Mouse (Mus musculus) c-Kit-positive CD71-negative TER-119-negative erythroid progenitor cells, embryonic 14.5 days (primary cell): ENCODE data around the gene Kdr.
A peak's percentile ranks its signal among the peaks of the same experiment; 100 is the strongest.
"Not testable (repeated sequence)": the region's sequence is repeated elsewhere in the genome, so short reads cannot be mapped to it uniquely, and the experiment has no call there.

ENCODE experiments used
- DNase-seq: peaks from one replicate; pipeline ENCODE4 v3.0.0-alpha.2; 2013; ENCODE audit warnings: low read depth

The Kdr gene

DNA sequence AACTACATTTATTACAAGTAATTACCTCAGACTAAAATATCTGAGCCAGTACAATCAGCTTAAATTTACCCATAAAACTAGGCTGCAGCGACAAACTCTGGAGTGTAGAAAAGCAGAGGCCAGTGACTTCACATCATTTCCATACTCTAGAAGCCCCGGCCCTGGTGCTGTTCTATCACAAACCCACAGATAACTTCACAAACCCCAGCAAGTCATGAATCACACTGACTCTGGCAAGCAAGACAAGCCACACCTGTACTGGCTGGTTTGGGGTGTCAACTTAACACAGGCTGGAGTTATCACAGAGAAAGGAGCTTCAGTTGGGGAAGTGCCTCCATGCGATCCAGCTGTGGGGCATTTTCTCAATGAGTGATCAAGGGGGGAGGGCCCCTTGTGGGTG, 18.4 kb downstream of the Kdr start:
- no peak for DNase-seq

DNA sequence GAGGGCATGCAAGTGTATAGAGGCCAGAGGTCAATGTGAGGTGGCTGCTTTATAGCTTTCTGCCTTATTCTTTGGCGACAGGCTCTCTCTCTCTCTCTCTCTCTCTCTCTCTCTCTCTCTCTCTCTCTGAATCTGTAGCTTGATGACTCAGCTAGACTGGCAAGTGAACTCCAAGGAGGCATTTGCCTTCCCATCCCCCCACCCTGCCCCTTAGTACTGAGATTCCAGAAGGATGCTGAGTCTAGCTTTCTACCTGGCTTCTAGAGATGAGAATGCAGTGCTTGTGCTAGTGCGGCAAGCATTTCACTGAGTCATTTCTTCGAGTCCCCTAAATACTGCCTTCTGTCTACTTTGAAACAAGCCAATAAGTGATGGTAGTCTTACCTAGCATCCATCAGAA, 21.7 kb downstream of the Kdr start:
- DNase-seq = no peak

DNA sequence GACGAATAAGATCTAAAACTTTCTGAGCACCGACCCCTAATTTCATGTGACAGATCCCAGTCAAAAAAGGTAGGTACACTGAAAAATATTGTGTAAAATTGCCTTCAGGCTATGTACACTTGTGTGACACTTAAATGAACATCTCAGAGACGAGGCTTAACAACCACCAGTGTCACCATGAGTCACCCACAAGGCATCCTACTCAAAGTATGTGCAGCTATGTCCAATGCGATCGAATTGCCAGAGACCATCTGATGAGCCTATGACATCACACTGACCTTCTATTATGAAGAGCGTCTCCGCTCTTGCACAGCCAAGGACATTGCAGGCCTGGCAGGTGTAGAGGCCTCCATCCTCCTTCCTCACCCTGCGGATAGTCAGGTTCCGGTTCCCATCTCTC, 22.4 kb downstream of the Kdr start:
- no peak for DNase-seq

DNA sequence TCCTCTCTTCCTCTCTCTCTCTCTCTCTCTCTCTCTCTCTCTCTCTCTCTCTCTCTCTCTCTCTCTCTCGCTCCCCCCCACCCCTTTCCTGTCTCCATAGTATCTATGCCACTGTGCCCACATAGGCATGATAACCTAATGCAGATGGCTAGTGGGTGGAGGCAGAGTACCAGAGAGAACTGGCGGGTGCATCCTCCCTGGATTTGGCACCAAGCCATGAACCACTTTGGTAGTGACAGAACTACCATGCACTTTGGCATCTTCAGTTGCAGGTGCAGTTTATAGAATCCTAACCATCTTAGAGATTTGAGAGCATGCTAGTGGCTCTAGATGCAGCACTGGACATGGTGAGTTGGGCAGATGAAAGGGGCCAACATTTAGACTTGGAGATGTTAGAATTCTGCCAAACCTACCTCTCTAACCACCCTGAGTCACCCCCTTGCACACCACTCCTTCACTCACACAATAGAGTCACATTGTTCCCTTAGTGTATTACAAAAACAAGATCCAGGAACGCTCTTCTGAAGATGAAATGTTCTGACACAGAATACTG, 23.4 kb downstream of the Kdr start:
- DNase-seq = no peak

DNA sequence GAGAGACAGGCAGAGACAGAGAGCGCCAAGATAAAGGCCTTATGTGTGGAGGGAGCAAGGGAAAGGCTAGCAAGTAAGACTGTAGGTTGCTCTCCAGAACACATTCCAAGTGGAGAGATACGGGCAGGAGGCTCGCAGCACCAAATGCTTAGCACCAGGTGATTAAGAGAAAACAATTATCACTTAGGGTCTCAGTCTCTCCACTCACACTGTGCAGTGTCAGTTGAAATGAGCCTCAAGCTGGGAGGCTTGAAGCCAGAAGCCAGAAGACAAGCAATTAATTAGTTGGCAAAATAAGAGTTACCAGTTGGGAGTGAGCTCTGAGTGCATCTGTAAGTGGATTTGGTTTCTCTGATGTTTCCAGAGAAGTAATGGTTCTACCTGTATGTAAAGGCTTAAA, 24.0 kb downstream of the Kdr start:
- no peak for DNase-seq

DNA sequence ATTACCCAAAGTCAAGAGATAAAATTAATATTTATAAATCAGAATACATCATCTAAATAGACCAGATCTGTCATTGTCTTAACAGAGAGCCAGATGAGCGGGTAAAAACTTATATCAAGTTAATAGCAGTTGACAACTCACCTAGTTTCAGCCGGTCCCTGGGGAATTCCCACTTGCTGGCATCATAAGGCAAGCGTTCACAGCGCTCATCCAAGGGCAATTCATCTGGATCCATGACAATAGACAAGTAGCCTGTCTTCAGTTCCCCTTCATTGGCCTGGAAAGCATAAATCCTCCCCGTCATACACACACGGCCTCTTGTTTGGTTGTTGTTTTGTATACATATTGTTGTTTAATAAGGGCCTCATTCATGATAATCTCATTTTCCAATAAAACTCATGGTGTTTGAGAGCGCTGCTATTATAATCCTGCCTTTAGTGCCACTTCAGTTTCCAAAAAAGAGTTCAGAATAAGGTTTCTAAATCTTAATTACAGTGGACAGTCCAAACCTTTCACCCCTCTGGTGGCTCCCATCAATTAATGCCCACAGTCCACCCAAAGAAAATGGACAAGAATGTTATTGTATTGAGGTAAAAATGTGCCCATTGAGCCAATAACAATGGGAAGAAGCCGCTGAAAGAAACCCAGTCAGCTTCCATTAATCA, 26.0 kb downstream of the Kdr start:
- DNase-seq = no peak

DNA sequence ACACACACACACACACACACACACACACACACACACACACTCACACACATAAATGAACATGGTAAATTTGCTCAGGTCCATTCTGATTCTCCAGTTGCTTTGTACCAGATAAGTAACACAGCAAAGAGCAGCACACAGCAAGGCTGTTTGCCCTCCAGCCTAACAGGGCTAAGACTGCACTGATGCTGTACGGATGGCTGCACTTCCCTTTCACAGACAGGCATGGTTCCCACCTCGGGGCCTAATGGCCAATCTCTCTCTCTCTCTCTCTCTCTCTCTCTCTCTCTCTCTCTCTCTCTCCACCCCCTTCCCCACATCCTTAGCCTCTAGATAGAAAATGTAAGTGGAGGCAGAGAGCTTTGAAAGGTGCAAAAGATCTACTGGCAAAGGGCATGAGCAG, 27.4 kb downstream of the Kdr start:
- no peak for DNase-seq

DNA sequence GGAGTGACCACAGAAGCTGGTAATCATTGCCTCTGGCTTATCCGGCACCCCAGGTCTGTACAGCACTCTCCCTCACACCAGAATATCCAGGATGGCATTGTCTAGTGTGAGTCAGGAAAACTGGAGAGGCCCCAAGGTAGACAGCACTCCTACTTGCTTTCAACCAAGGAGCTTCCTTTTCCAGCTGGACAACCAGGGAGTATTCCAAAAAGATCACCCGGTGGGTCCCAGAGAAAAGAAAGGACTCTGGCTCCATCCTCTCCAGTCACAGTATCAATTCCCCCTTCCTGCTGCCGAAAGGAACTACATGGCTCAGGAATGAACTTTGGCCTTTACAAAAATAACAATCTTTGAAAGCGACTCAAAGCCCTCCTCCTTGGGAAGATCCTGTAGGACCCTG, 32.9 kb downstream of the Kdr start:
- no peak for DNase-seq

DNA sequence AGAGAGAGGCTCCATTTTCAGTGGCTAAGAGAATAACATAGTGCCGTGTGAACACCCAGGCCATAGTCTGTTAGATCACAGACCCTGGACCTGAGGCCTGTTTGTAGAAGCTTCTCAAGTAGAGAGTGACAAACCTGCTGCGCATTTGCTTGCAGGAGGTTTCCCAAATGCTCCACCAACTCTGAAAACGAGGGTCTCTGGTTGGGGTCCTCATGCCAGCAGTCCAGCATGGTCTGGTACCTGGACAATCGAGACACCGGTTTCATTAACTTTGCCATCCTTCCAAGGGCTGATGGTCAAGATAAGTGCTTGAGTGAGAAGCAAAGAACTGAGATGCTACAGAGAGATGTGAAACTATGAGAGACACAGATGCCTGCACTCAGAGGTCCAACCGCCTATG, 35.0 kb downstream of the Kdr start:
- DNase-seq = no peak

DNA sequence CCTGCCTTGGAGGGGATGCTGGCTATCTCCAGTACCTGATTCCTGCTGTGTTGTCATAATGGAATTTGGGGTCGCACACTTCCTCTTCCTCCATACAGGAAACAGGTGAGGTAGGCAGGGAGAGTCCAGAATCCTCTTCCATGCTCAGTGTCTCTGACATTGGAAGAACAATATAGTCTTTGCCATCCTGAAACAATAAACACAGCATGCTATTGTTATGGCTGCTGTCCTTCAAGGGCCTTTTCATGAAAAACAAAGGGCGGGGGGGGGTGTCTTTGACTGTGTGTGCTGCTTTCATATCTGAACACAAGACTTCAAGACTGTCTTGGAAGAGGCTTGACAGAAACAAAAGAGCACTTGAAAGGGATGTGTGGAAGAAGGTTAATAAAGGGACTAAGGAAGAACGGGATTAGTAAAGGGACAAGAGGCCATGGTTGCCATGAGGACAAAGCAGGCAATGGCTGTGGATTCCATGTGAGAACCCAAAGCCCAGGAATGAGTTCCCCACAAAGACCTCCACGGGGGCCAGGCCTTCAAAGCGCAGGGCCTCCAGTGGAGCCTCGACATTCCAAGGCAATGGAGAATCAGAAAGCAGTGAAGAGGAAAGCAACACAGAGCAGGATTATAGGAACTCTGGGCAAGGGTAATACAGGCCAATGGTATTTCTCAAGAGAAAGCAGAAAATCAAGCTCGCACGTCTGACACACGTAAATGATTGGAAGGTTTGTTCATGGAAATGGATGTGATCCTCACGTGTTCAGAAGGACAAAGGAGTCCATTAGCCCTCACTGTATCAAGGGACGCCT, 36.3 kb downstream of the Kdr start:
- no peak for DNase-seq

DNA sequence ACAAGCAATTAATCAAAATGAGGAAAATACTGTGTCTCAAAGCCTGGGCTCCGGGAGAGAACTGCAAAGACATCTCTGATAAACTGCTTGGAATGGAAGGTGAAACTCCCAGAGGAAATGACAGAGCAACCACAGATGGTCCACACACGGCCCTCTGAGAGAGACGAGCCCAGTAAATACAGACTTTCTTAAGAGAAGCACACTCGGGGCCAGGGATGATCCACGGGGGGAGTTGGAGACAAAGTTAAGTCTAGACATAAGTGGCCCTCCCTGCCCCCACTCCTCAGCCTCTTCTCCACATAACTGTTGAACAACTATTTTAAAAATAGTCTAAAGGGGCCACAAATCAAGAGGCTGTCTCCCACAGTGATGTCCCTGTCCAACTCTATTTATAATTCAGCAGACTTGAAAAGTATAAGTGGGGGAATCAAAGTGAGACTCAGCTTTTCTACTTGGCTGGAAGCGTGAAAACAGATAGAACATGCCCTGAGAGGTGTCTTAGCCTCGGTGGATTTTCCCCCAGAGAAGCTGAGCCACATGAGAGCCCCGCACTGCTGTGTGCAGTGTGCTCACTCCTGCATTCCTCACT, 39.0 kb downstream of the Kdr start:
- no peak for DNase-seq

DNA sequence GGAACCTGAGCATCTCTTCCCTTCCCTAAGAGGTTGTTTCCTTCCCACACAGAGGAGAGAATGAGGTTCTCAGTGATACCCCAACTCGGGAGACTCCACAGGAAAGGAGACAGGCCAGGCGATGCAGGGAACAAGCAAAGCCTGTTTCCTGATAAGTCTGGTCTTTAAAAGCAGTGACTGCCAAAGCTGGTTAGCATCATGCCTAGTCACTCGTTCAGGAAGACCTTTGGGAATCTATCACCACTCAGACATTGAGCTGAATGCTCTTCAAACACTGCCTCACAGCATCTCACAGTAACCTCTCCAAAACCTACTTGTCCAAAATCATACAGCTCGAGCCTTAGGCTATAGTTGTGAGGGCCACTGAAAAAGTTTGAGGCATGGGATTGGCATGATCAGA, 40.2 kb downstream of the Kdr start:
- no peak for DNase-seq

DNA sequence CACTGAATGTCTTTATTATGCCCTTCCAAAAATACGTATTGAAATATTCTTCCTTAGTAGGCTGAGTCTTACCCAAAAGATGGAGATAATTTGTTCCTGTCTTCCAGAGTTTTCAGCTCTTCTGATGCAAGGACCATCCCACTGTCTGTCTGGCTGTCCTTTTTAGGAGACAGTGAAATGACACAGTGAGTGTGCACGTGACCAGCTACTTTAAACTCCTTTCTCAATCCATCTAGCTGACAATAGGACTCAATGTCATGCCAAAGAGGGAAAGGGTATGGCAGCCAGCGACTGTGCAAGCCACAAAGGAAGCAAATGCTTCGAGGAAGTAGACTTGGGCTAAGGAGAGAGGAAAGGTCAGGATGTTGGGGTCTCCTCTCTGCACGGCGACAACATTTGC, 42.0 kb downstream of the Kdr start:
- DNase-seq = no peak

DNA sequence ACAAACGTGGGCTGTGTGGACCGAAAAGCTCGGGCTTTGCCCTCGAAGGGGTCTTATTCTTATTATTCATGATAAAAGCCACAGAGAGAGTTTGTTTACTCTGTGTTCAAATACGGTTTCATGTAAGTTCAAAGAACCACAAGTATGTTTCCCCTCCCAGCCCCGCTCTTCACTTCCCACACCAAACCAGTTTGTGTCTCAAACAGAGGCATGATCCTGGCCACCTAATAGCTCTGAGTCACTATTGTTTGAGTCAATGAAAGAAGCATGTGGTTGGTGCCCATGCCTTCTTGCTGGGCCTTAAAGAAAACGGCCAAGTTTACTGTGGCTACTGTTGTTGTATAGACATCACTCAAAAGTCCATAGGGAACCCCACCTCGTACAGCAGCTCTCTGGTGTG, 43.0 kb downstream of the Kdr start:
- DNase-seq = no peak

DNA sequence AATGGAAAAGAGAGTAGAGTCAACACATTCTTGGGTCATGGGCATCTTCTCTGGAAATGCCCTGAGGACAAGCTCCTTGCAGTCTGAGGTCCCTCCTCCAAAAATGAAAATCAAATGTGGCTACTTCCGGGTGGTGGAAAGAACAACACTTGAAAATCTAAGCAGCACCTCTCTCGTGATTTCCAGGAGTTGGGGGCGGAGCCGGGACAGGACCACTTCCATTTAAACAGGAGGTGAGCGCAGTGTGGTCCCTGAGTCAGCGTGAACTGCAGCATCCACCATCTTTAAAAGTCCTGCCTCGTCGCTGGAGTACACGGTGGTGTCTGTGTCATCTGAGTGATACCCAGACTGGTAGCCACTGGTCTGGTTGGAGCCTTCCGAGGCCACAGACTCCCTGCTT, 44.1 kb downstream of the Kdr start:
- DNase-seq = no peak

DNA sequence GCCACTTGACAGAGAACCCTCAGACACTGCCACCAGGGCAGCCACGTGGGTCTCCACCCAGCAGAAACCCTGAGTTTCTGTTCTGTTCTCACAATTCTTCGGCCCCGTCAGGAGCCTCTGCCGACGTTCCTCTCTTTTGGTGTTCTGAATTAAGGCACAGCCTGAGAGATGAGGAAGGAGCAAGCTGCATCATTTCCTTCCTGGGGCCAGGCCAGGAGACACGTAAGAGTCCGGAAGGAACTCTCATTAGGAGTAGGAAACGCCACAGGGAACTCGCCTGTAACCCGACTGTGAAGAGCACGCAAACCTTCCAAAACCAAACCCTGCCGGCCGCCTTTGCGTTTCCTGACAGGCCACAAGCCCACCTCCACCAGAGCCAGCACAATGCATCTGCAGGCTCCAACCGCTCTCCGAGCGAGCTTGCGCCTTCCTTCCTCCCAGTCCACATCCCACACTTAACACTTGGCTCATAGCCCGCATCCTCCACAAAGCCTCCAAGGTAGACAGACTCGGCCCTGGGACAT, 44.7 kb downstream of the Kdr start:
- peak; percentile 26 for DNase-seq

DNA sequence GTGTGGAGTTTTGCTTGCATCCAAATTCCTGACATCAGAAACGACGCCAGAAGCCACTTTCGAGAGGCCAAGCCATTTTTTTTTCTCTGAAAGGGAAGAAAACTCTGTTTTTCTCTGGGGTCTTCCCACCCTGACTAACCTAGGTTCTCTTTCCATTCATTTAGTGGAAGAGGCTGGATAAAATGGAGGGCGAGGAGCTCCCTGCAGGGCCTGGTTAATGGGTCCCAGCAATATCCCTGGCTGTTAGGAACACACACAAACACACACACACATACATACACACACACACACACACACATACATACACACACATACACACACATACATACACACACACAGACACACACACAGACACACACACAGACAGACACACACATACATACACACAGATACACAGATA, 46.8 kb downstream of the Kdr start:
- DNase-seq = not testable (repeated sequence)

DNA sequence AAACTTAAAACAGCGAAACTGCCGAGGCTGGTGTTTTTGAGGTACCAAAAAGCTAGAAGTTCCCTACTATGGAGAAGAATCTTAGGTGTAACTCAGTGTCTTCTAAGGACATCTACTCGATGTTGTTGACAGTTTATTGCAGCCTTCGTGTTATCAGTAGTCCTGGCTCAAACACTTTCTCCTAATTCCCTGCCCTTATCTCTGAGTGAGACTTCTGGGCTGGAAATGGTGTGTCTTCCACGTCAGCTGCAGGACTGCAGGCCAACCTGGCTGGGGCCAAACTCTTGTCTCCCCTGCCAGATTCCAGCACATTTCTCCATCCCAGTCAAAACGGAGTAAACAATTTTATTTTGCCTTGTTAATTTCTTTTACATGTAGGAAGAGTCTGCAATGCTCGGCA, 48.3 kb downstream of the Kdr start:
- DNase-seq = no peak

DNA sequence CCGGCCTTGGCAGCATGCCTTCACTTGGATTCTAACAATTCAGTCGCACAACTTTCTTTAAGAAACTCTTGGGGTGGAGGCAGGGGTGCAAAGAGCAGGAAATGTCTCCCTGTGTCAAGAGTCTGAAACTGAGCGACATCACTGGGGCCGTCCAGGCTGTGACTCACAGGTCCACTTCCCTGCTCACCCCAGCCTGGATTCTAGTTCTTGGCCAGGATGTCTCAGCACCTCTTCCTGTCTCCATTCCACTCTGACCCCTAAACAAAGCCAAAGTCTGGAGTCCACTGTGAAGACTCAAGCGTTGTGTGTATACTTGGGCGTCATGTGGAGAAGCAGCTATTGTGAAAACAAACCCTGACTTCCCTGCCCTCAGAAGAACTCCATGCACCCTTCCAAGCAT, 55.6 kb downstream of the Kdr start:
- no peak for DNase-seq

DNA sequence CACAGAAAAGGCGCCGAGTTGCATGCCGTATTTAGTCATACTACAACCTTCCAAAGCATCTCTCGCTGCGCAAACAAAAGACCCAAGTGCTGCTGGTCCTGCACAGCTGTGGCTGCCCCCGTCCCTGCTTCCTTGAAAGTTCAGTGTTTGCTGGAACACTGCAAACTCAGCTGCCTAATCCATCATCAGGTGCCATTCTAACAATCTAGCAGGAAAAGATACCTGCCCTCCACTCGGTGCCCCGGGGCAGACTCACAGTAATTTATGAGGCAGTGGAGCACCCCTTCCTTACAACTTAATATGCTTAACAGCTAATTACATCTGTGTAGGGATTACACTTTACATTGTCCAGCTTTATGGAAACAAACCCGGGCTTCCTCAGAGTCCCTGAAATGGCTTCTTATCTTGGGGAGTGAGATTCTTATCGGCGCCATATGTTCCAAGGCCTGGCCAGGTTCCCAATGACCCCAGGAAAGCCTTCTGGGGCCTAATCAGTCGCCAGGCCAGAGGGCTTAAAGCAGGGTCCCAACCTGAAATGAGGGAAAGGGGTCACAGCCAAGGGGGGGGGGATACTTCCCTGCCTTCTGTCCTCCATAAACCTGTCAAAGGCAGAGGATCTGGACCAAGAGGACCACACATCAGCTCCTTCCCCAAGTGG, 56.4 kb downstream of the Kdr start:
- no peak for DNase-seq

DNA sequence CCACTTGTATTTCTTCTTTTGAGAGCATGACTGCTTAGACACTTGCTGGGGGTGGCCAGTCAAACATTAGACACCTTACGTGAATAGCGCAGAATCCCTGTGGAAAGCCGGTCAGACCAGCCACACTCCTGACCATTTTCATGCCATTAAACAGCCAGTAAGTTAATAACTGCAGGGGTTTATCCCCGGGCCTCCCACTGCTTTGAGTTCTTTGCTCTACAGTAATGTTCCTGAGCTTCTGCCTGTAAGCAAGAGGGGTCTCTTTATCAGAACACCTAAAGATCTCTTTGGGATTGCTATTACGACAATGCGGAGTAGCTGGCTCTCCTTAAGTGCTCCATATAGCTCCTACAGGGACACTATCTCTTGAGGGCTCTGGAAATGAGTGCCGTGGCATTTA, 58.7 kb downstream of the Kdr start:
- no peak for DNase-seq

DNA sequence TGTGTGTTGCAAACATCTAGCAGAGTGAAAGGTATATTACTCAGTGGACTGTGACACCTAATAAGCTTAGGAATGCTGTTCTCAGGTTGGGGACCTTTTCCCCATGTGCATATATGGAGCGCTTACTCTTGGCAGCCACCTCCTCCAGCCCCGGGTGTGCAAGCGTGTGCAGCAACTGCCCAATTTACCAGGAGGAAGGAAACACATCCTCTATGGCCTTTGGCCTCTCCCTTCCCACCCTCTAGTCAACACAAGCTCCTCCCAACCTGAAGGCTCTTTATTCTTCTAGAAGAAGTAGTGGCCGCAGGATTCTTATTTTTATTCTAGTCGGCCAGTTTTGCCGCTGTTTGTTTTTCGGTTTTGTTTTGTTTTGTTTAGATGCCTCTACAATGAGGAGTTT, 60.1 kb downstream of the Kdr start:
- DNase-seq = no peak

DNA sequence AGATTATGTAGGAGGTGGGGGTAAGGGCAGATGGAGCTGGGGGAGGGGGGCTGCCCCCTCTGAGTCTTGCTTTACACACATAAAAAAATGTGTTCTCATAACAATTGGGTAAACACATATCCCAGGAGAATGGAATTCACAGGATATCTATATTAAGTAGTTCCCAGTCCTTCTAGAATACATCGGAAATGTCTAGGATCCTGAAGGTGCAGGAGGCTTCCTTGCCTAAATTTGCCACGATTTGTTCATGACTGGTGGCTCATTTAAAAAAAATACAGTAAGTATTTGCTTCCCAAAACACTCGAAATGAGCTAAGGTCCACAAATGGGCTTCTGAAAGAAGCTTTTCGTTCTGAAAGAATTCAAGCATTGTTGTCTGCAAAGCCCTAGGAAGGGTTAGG, 61.0 kb downstream of the Kdr start:
- DNase-seq = no peak
